Mouse (Mus musculus): ENCODE measurements around the gene Uvssa.
"Not testable (repeated sequence)": the region's sequence is repeated elsewhere in the genome, so short reads cannot be mapped to it uniquely, and the experiment has no call there.

The Uvssa gene

GRCm38 (mm10) chr5:33378302-33378854, at the start of gene Uvssa:
Uvssa (plus strand) TSS chr5:33378549.
- DNase-seq, result peak; percentile 98

GRCm38 (mm10) chr5:33334381-33335272, 43.7 kb upstream of the Uvssa start:
- DNase-seq, result no peak

- DNase-seq, result peak; percentile 94 to 95
Observed at GRCm38 (mm10) chr5:33335273-33335976, 42.9 kb upstream of the Uvssa start, which contains the start of gene Maea. Maea (plus strand) TSS chr5:33335509.

DNA sequence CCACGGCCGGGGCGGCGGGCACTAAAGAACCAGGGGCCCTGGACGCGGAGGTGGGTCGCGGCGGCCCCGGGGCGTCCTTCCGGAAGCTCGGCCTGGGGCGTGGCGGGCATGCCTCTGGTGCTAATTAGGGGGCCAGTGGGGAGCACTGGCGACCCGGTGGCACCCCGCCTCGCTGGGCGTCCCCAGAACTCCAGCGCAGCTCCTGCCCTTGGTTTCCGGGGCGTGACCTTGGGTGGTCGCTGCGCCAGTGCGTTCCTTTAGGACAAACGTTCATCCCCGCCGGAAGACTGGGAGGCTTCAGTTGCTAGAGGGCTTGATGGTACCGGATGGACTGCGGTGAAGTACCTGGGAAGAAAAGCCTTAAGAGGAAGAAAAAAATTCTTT, 42.4 kb upstream of the Uvssa start:
- DNase-seq, result peak; percentile 34 to 35

DNA sequence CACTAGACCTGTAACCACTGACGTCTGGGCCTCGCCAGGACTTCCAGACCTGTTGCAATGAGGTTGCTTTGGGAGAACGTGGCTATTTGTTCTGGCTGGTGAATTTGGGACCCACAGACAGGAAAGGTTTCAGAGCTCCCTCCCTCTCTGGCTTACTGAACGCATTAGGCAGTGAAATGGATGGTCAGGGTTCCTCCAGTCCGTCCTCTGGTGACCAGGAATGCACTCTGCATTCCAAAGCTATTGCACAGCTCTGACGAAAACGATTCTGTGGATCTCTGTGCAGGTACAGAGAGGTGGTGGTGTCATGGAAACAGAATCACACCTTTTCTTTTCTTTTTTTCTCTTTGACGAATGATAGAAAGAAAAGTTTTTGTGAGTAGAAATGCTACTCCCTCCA, 41.1 kb upstream of the Uvssa start:
- no peak for DNase-seq

GRCm38 (mm10) chr5:33341165-33341564, 37.2 kb upstream of the Uvssa start:
- no peak for DNase-seq

- not testable (repeated sequence) for DNase-seq
Observed at GRCm38 (mm10) chr5:33342248-33342647, 36.1 kb upstream of the Uvssa start.

DNA sequence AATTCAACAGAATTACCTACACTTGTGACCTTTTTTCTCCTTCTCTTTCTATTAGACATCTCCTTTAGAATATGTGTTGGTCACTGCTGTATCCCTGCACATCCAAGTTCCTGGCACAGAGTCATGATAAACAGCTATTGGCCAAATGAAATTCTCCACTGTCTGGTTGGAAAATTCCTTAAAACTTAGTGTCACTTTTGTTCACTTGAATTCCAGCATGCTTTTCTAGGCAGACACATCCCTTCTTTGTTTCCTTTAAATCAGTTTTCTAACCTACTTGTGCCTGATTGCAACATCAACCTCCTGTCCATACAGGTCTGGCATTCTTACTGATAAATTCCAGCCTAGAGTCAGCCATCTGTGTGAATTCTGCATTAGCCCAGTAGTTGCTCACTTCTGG, 35.5 kb upstream of the Uvssa start:
- no peak for DNase-seq

DNA sequence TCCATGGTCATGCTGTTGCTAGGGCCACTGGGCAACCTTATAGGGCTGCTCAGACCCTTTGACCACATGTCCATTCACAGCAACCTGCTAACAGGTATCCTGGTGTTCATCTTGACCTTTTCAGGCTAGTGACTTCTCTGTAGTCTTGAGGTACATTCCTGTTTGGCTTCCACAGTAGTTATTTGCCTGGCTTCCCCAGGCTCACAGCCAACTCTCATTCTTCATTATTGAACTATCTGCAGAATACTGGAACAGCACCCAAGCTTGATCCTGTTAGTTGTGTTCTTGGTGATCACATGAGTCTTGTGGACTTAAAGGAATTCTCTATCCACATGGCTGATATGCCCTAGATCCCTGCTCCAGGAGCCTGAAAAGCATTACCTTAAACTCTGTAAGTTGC, 34.8 kb upstream of the Uvssa start:
- DNase-seq, result no peak

DNA sequence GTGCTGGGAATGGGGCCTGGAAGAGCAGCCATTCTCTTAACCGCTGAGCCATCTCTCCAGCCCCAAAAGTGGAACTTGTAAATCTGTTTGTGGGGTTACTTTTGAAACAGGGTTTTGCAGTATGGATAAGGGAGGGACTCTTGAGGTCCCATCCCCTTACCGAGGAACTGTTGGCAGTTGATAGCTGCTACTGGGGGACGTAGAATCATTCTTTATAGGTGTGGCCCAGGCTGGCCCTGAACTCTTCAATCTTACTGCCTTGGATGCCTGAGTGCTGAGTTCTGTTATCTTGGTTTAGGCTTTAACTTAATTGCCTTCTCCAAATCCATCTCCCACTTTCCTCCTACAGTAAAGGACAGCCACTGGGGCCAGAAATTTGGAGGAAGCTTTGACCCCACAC, 34.3 kb upstream of the Uvssa start:
- DNase-seq, result no peak

GRCm38 (mm10) chr5:33347620-33348019, 30.7 kb upstream of the Uvssa start:
- DNase-seq, result no peak

GRCm38 (mm10) chr5:33349205-33349604, 29.1 kb upstream of the Uvssa start:
- DNase-seq, result no peak

DNA sequence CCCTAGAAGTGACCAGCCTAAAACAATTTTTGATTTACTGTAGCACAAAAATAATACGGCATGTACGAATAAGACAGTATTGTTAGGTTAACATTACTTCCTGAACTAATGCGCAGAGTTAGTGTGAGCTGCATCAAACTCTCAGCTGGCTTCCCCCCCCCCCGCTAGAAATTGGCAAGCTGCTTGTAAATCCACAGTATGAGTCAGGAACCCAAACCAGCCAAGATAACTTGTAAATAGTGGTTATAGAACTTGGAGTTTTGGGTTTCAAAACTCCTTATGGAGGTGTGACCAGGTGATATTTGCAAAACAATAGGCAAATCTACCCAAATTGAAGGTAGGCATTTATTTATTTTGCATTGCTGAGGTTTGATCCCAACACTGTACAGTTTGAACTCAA, 28.6 kb upstream of the Uvssa start:
- DNase-seq, result no peak

GRCm38 (mm10) chr5:33351556-33352272, 26.6 kb upstream of the Uvssa start:
- no peak for DNase-seq

DNA sequence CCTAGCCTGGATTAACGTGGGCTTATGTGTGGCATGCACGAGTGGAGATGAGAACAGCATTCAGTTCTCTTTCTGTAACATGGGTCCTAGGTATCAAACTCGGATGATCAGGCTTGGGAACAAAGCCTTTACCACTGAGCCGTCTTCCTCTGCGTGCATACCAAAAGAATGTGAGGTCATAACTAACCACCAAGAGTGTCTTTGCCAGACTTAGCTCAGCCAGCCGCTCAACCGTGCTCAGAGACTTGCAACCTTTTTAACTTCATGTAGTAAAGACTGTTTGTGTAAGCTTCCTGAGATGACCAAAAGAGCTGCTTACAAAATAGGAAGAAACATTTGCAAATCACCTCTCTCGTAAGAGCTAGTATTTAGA, 26.1 kb upstream of the Uvssa start:
- no peak for DNase-seq

DNA sequence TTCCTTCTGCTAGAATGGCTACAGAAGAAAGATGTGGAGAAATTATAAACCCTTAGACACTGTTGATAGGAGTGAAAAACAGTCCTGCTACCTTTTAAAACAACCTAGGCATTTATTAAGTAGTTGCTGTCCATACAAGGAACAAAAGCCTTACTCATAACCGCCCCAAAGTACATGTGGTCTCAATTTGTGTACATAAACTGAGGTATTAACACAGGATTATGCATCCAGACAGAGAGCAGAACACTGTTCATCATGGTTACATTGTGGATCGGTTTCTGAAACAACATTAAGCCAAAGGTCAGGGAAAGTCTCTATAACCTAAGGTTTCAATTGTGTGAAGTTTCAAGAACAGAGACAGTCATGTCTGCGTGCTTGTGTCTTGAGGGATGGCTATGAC, 25.3 kb upstream of the Uvssa start:
- no peak for DNase-seq

DNA sequence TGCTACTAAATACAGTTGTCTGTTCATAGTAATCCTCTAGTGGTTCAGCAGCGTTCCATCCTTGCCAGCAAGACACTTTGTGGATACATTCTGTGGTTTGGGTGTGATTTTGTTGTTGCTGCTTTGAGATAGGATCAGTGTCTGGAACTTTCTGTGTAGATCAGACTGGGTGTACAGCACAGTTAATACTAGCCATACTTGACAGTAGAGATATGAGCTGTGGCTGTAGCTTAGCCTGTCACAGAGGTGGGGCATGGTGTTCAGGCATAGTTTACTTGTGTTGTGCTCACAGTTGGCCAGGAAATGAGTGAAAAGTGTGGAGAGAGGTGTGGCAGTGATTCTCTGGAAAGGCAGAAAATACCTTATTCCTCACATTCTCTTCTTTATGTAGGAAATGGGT, 20.9 kb upstream of the Uvssa start:
- no peak for DNase-seq

GRCm38 (mm10) chr5:33358467-33358866, 19.9 kb upstream of the Uvssa start:
- DNase-seq, result no peak

GRCm38 (mm10) chr5:33363263-33363662, 15.1 kb upstream of the Uvssa start:
- no peak for DNase-seq

GRCm38 (mm10) chr5:33368651-33369050, 9.7 kb upstream of the Uvssa start:
- no peak for DNase-seq

GRCm38 (mm10) chr5:33371137-33371536, 7.2 kb upstream of the Uvssa start:
- no peak for DNase-seq

- no peak for DNase-seq
Observed at GRCm38 (mm10) chr5:33371668-33372067, 6.7 kb upstream of the Uvssa start.
